Mouse (Mus musculus): ENCODE results near the gene Ucp2.
A peak's percentile ranks its signal among the peaks of the same experiment; 100 is the strongest.

The Ucp2 gene

DNA sequence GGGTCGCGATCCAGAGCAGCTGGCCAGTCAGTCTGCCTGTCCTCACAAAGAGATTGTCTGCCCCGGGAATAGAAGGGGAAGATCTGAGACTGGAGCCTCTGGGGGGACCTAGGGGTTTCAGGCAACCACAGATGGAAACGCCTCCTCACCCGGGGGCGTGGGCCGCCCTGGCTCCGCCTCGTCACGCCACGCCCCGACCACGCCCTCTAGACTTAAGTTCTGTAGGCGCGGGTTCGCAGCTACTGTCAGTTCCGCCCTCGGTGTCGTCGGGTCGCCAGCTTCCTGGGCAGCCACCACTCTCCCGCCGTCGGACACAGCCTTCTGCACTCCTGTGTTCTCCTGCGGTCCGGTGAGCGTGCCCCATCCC is at the start of gene Ucp2:
Gene Ucp2, plus strand, starts transcription at position 221 of the 367 bp plus-strand sequence.
- peak; percentile 86 for DNase-seq (ENCODE audit: low spot score)

DNA sequence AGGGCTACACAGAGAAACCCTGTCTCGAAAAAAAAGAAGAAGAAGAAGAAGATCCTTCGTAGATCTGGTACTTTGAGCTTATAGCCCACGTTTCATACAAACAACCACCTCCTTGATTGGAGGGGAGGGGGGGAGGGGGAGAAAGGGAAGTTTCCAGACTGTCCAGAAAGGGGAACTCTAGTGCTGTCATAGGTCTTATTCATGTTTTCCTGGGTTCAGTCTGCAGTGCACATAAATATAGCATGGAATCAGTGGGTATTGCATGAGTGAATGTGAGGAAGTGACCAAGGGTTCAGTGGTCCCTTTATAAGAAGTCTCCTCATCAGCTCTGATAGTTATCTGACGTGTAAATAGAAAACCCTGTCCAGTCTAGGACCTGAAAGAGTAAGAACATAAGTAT is 49.4 kb upstream of the Ucp2 start:
- DNase-seq (ENCODE audit: low spot score), result no peak

DNA sequence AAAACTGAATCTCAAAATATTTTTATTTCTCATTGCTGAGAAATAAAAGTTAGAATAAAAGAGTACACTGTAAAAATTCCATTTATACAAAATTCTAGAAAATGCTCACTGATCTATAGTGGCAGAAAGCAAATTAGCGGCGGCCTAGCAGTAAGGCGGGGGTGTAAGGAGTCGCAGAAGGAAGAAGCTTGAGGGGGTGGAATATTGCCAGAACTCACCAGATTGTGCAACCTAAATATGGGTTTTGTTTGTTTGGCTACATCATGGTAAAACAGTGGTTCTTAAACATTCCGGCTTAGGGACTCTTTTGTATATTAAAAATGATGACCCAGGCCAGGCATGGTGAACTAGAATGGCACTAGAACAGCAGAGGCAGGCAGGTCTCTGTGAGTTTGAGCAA is 46.9 kb upstream of the Ucp2 start:
- no peak for DNase-seq (ENCODE audit: low spot score)

DNA sequence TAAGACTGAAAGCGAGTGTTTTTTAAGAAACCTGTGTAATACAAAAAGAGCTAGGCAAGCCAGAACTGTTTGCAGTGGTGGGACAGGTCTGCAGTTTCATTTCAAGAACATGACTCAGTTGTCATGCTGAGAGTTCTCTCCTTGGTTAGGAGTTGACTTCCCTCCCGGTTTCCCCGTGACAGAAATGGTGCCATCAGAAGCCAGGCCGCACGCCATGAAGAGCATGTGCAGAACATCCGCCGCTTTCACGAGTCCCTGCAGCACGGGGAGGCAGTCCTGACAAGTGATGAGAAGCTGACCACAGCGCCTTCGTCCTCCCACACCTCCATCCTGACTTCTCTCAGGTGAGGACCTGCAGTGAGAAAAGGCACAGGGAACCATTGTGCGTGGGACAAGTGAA is 44.6 kb upstream of the Ucp2 start:
- no peak for DNase-seq (ENCODE audit: low spot score)

DNA sequence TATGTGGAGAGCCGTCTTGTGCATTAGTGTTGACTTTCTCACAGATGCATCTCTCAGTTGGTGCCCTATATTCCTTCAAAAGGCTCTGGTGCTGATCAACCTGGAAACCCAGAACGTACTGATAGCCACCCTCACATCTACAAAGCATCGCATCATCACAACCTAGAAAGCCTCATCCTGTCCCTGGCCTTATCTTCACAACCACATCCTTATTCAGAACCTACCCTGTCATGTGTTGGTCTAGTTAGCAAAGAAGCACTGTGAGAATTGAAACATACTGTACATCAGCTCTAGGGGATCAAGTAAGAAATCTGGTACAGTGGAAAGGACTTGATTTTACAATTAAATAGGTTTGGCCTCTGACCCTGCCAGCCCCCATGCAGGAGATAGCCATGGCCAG is 44.2 kb upstream of the Ucp2 start:
- DNase-seq (ENCODE audit: low spot score), result no peak

DNA sequence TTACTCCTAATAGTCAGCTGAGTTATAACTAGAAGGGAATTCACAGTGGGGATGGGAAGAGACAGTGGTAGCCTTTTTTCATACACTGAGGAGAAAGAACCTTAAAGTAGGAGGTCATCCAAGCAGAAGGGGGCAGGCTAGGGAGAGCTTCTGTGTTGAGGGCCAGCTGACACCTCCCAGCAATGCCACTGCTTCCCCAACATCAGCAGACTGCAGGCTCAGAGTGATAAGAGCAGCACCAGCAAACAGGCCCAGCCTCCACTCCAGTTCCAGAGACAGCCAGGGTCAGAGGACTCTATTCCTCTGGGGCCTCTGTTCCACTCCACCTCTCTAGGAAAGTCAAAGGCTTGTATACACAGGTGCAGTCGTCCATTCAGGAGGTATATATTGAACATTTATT is 35.0 kb upstream of the Ucp2 start:
- DNase-seq (ENCODE audit: low spot score), result peak; percentile 23

DNA sequence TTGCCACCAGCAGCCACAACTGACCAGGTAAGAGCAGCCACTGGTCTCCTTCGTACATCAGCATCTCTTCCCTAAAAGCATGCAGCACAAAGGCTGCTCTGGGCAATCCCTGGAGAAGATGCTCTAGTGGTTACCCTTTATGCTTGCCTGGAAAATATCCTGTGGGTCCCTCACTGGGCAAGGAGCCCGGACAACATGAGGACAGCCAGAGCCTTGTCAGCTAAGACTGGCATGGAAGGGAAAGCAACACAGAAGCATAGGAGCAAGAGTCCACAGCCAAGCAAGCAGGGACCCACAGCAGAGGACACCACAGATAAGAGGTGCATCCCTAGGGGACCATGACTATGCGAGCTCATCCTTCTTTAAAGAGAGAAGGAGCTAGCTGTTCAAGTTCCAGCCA is 33.3 kb upstream of the Ucp2 start:
- DNase-seq (ENCODE audit: low spot score), result no peak

DNA sequence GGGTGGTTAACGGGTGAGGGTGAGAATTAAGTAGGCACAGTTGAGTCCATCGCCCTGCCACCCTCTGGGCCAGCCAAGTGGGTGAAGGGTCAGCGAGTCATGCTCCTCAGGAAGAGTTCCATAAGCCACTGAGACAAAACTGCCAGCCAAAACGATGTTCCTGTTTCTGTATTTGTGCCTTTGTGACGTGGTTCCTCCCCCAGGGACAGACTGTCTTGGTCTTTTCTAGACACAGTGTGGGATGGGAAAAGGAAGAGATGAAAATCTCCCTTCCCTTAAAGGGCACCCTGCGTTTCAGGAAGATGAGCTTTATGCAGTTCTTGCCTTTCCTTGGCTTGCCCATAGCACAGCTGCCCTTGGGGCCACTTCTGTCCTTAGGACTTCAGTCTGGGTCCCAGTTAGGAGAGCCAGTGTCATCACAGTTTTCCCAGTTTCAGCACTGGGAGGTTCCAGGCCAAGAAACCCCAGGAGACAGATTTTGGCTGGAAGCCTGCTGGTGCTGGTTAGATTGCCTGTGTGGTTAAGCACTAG is 31.5 kb upstream of the Ucp2 start:
- DNase-seq (ENCODE audit: low spot score), result no peak

DNA sequence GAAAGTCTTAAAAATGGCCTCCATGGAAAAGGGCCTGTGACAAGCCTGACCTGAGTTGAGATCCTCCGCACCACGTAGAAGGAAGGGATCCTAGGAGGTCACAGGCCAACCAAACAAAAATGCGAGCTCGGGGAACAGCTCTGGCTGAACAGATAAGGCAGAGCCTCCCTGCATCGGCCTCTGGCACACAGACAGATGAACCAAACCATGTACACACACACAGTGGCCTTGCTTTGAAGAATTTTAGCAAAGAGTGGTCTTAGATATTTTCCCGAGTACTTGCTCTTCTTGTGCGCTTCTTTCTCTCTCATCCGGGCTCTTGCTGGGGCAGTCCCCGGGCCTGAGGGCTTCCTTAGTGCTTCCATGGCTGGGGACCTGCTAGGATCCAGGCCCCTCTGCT is 29.9 kb upstream of the Ucp2 start:
- DNase-seq (ENCODE audit: low spot score), result peak; percentile 69

DNA sequence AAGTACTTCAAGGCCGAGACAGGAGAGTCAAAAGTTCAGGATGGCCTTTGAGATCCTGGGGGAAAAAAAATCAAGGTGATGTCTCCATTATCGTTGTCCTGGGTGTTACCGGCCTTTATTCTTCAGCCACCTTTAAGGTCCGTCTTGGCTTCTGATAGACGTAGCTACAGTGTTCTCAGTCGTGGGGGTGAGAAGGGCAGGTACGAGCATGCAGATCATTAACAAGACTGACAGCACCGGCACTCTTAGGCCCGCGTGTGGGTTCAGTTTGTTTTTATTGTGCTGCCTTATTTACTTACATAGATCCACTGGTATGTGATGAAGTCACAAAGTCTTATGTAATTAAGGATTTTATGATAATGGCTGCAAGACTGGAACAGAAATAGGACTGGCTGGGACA is 29.4 kb upstream of the Ucp2 start:
- peak; percentile 44 for DNase-seq (ENCODE audit: low spot score)

DNA sequence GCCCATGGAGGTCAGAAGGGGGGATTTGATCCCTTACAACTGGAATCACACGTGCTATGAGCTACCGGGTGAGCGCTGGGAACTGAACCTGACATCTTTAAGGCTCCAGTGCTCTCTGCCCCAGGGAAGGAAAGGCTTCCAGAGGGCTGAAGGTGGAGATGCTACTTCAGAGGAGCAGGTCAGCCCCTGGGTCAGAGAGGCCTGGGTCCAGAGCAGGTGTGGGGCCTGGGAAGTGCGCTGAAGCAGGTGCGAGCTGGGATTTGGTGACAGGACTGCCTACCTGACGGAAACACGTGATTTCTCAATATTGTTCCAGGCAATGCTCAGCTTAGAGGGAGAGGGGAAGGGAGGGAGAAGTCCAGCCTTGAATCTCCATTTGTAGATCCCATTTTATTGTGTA is 28.9 kb upstream of the Ucp2 start:
- DNase-seq (ENCODE audit: low spot score), result peak; percentile 17

DNA sequence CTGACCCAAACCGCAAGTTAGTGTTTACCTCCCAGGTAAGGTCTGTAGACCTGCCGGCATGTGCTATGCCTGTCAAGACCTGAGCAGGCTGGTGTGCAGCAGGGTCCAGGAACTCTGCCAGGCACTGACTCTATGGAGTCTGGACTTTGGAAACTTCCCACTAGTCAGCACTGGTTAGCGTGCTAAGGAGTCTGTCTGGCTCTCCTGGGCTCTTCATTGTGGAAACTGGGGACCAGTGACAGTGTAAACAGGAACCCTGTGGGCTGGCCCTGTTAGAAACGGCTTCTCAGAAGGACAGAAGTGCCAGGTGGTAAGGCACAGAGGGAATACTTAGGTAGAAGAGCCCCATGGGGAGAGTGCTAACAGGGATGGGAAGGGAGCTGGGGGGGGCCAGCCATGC is 27.9 kb upstream of the Ucp2 start:
- peak; percentile 74 for DNase-seq (ENCODE audit: low spot score)

DNA sequence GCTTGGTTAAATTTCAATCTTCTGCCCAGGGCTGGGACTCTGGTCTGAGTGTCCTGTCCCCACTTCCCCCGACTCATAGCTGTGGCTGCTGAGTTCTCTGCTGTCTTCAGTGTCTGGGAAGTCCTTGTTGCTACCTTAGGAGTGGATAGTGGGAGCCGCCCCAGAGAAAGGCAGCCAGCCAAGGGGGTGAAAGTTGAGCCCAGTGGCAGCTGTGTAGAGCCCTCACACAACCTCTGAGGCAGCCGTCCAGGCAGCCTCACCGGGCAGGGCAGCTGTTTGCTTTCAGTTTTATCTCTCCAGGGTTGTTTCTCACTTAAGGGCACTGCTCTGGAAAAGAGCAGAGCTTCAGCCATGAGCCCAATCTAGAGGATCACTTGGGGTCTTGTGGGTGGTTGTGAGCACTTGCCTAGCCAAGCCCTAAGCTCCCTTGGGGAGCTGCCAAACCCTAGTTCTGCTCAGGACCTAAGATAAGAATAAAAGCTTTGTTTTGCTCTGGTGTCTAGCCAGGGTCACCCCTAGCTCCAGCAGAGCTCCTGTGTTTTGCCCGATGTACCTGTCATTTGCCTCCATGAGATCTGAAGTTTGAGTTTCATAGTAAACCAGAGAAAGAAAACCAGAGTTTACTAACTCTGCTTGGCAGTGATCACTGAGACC is 27.4 kb upstream of the Ucp2 start:
- DNase-seq (ENCODE audit: low spot score), result no peak

DNA sequence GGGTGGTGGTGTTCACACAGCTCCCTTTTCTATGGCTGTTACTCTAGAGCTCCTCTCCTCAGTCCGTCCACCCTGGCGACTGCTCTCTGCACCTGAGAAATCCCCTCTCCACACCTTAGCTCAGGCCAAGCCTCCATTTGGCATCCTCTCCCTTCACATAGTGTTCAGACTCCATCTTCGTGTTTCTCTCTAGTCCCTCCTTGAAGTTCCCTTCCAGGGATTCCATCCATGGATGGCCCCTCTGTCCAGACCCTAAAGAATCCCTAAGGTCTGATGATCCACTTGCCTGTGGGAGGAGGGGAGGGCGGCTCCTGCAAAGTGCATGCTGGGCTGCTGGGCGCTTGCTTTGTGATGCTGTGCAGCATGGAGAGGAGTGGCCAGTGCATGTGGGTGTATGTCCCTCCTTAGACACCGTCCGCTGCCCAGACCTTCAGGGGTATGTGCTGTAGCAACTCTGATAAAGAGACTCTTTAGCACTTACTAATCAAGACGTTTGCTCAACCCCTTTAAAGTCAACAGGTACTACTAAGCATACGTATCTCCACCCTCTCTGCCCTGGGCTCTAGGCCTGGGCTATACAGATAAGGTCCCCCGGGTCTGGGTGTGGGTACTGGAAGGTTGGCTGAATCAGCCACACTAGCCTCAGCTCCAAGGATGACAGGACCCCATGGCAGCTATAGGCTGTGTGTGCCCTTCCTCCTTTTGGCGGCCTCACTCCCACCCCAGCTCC is 26.2 kb upstream of the Ucp2 start:
- peak; percentile 46 for DNase-seq (ENCODE audit: low spot score)

DNA sequence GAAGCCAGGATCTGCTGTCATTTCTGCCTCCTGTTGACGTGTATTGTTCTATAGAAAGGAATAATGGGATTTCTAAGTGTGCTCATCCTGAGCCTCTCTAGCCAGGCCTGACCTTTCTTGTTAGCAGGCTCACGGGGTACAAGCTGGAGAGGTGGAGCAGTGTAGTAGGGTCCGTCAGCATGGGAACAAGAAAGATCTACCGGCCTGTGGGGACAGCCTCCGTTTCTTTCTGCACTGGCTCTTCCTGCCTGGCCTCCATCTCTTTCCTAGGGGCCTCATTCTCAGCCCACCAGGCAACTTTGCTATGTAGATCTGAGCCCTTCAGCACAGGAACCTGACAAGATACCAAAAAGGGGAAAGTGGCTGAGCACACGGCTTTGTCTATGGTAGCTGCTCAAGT is 24.4 kb upstream of the Ucp2 start:
- DNase-seq (ENCODE audit: low spot score), result no peak

DNA sequence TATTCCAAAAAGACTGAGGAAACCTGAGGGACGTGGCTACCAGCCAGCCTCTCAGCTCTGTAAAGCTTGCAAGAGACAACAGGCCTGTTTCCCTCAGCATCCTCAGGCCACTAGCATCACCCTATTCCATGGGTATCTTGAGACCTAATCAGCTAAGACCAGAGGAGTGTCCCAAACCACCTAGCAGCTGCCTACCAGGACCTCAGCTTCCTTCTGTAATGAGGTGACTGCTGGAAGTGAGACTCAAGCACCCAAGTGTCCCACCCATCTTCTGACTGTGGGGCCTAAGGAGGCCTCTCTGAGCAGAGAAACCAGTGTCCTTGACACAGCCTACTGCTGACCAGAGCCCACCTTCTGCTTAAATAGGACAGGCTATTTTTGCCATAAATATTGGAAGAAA is 23.6 kb upstream of the Ucp2 start:
- DNase-seq (ENCODE audit: low spot score), result no peak

DNA sequence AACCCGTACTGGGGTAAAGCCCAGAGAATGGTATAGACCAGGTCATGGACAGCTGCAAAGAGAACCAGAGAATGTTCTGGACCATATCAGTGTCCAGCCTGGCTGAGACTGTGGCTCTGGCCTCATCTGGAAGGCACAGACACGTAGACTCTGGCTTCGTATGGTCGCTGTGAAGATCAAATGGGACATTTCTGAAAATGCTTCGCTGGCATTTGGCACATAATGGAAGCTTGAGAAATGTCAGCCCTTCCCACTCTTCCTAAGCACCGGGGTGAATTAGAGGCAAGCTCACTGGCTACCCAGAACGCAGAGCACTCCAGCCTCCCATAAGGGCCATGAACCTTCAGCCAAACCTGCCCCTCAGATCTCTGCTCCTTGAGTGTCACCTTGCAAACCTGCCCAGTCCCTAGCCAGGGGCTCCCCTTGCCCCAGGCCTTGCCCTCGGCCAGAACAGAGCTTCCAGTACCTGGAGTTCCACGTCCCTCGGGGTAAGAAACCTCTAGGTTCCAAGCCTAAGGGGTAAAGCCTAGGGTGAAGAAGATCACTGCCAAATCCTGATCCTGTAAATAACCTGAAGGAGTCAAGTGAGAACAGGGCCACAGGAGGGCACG is 22.2 kb upstream of the Ucp2 start:
- no peak for DNase-seq (ENCODE audit: low spot score)

DNA sequence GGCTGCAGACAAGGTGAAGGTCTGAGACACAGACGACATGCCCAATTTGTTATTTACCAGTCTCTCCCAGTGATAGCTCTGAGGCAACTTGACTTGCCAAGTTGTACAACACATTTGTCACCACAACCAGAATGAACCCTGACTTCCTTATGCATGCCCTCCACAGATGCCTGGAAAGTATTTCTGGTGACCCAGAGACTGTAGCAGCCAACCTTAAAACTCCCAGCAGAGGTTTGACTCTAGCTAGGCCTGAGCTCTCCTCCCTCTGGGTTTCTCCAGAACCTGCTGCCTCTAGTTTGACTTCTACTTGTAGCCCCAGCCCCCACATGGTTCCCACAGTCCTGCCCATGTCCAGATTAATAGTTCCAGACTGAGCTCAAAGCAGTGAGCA is 21.7 kb upstream of the Ucp2 start:
- DNase-seq (ENCODE audit: low spot score), result no peak

DNA sequence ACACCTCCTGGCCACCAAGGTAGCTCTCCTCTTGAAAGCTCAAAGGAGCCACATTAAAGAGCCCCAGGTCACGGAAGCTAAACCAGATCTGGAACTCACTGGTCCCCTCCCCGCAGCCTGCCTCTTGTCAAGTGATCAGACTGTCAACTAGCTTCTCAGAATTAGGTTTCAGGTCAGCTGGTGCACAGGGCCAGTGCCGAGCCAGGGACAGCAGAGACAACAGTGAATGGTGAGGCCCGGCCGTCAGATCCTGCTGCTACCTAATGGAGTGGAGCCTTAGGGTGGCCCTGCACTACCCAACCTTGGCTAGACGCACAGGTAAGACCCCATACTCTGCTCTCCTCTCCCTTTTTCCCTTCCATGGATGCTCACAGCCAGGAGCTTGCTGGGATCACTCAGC is 20.4 kb upstream of the Ucp2 start, which contains the start of gene Ucp3:
Gene Ucp3, plus strand, starts transcription at position 214 of the 400 bp plus-strand sequence.
- DNase-seq (ENCODE audit: low spot score), result no peak

DNA sequence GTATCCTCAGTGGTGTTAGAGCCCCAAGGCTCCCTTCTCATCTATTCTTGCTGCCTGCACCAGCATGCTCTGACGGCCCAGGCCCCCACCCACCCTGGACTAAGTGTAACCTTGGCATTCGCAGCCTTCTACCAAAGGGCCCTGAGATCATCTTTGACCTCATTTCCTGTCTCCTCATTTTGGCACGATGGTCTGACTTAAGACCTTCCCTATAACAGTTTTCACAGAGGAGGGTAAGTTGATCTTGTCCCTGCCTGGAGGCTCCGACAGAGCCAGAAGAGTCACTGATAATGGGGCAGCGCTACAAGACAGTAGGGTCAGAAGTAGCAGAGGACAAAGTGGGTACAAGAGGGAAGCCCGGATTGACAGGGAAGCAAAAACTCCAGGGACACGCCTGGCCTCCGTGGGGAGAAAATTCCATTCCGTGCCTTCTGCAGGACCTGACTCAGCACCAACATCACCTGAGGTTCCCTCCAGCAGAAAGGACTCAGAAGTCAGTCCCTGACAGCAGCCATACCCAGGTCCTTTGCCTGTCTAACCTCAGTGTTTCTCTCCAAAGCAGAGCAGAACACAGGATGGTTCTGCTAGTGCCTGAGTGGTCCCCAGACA is 19.2 kb upstream of the Ucp2 start:
- DNase-seq (ENCODE audit: low spot score), result no peak

DNA sequence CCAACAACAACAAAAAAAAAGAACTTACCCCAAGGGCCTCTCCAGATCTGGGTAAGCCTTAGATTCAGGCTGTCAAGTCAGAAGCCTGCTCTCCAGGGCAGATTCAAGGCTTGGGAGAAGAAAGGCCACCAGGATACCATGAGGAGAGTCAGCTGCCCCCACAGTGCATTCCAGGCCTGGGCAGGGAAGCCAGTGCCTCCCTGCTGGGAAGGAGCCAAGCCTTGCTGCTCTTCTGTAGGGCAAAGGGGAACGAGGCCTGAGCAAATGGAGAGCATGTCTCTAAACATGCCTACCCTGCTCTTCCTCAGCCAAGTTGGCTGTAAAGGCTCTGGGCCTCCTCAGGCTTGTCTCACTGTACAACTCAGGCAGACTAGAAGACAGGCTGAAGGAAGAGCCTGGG is 18.5 kb upstream of the Ucp2 start:
- no peak for DNase-seq (ENCODE audit: low spot score)

DNA sequence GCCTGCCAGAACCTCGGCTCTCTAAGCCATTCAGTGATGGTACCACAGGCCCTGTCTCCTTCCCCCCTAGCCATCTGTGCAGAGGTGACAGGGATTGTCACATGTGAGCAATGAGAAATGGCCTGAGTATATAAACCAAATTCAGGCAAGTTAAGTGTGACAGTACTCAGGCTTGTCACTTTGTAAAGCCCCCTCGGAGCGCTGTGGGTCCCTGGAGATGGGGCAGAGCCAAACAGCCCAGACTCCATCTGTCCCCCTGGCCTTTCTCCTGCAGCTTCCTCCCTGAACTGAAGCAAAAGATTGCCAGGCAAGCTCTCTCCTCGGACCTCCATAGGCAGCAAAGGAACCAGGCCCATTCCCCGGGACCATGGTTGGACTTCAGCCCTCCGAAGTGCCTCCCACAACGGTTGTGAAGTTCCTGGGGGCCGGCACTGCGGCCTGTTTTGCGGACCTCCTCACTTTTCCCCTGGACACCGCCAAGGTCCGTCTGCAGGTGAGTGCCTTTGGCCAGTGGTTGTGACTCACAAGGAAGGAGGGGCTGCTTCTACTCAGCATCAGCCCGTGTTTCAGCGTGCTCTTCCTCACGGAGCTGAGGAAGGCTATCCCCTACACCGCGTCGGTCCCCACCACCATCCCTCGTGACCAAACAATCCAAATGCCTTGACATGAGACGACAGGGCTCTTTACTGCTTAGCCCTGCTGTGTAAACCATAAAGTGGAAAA is 13.9 kb upstream of the Ucp2 start:
- DNase-seq (ENCODE audit: low spot score), result no peak
